Mouse (Mus musculus): ENCODE measurements around the gene Gm595. TPM values are rescaled to one million over a fixed set of nuclear protein-coding genes. Genes with fewer than 3 reads are reported as not detected.

Gene Gm595
- polyA plus RNA-seq (2012; ENCODE audit: low replicate concordance) = not detected in 2 replicates

DNA sequence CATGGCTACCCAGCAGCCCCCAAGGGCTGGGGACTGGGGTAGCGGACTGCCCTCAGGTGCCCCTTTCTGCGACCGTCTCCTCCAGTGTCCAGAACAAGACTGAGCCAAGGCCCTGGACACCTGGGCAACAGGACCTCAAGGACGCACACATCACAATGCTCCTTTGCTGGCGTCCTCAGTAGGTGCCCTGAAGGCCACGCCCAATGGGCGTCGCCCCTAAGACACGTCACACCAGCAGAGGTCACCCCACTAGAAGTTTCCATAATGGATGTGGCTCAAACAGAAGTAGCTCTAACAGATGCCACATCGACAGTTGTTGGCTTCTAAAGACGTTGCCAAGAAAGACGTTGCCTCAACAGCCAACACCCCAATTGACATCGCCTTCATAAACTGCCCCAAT lies at the start of gene Gm595:
Gene Gm595, minus strand, starts transcription at position 101 of the 400 bp plus-strand sequence.

Other genes starting within 250 kb of the Gm595 start
- gene Gpr119, start 203.2 kb downstream of the Gm595 start, polyA plus RNA-seq (2012; ENCODE audit: low replicate concordance) = 0.05 TPM in 1 of 2 replicates, not detected in the other
- gene Rbmx2, start 182.7 kb downstream of the Gm595 start, polyA plus RNA-seq (2012; ENCODE audit: low replicate concordance) = 5.2 and 6.9 TPM in 2 replicates

Measured in hematopoietic multipotent progenitor cell, adult 10-12 weeks (in vitro differentiated cells).